Mouse (Mus musculus) embryo, embryonic 11.5 days (tissue): Measurements from ENCODE around the gene Galnt12.

Source experiments
- DNase-seq: peaks from one replicate; pipeline ENCODE4 v3.0.0-alpha.2; 2012; ENCODE audit warnings: low read depth, low spot score

Gene Galnt12

DNA sequence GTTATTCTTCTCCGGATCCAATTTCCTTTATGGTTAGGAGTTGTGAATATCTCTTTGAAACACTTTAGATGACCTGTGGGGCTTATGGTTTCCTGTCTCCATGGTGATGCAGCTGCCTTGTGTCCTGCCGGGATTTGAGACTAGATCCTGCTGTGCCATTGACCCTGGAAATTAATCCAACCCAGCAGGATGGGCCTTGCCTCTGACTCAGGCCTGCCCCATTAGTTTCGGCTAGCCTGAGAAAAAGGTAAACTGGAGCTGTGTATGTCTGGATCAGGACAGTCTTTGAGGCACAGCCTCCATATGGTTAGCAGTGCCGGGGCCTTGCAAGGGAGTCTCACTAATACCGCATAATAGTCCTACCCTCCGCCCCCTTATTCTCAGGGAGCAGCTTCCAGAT lies 1.9 kb downstream of the Galnt12 start:
- DNase-seq = no peak

- no peak for DNase-seq
These were observed 11.9 kb downstream of the Galnt12 start for GRCm38 (mm10) chr4:47103561-47103960.

DNA sequence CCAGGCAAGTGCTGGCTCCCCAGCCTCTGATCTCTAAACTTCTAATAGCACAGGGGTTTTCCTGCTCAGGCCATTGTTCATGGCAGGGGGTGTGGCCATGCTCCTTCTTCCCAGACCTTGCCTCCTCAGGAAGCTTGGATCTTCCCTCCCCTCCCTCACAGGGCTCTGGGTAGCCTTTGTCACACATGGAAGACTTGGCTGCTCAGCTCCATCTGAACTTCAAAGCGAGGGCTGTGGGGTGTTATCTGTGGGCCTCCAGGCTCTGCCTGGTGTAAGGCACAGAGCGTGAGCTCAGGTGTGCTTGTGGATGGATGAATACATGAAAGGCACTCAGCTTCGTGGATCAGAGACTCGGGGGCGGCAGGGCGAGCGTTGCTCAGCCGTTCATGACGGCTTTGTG lies 20.2 kb downstream of the Galnt12 start:
- no peak for DNase-seq

- no peak for DNase-seq
These were observed 20.9 kb downstream of the Galnt12 start for GRCm38 (mm10) chr4:47112560-47112959.

- DNase-seq = peak; percentile 49
These were observed 30.5 kb downstream of the Galnt12 start for GRCm38 (mm10) chr4:47122051-47122706.

- no peak for DNase-seq
These were observed 32.5 kb downstream of the Galnt12 start for GRCm38 (mm10) chr4:47124140-47124711.

- no peak for DNase-seq
These were observed 36.8 kb downstream of the Galnt12 start for GRCm38 (mm10) chr4:47128515-47128914.

DNA sequence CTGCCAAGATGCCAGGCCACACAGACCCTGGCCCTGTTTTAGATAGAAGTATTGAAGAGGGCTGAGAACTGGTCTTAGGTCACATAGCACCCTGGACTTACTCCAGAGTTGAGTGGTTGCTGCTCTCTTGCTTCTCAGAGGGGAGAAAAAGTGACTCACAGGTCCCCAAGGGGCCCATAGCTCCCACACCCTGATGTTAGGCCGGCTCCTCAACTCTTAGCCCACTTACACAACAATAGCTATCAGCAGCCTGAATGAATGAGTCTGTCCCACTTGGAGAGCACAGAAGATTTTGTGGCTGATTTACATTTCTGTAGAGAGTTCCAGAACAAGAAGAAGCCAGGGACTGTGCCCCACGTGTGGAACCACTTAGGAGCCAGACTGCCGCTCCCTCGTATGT lies 37.9 kb downstream of the Galnt12 start:
- no peak for DNase-seq

GRCm38 (mm10) chr4:47130111-47131050 lies 38.7 kb downstream of the Galnt12 start:
- DNase-seq = no peak

GRCm38 (mm10) chr4:47131931-47132330 lies 40.2 kb downstream of the Galnt12 start:
- no peak for DNase-seq

- no peak for DNase-seq
These were observed 40.7 kb downstream of the Galnt12 start for GRCm38 (mm10) chr4:47132413-47132812.

- DNase-seq = no peak
These were observed 45.0 kb downstream of the Galnt12 start for GRCm38 (mm10) chr4:47136699-47137101.

DNA sequence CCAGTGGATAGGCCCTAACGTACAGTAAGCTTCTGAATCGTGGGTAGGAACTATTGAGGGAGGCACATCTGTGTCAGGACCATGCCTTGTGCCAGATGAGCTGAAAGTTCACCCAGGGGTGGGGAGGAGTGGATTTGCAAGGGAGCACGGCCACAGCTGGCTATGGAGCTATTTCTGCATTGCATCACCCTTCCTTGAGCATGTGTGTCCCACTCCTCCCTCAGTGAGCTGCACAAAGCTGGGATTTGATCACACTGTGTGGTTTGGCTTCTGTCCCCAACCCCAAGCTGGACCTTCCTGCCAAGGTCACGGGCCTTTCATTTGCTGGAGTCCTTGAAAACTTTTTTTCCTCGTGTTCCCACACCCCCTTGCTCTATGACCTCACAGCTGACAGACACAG lies 45.8 kb downstream of the Galnt12 start:
- DNase-seq = no peak

- no peak for DNase-seq
These were observed 46.7 kb downstream of the Galnt12 start for GRCm38 (mm10) chr4:47138411-47138810.

DNA sequence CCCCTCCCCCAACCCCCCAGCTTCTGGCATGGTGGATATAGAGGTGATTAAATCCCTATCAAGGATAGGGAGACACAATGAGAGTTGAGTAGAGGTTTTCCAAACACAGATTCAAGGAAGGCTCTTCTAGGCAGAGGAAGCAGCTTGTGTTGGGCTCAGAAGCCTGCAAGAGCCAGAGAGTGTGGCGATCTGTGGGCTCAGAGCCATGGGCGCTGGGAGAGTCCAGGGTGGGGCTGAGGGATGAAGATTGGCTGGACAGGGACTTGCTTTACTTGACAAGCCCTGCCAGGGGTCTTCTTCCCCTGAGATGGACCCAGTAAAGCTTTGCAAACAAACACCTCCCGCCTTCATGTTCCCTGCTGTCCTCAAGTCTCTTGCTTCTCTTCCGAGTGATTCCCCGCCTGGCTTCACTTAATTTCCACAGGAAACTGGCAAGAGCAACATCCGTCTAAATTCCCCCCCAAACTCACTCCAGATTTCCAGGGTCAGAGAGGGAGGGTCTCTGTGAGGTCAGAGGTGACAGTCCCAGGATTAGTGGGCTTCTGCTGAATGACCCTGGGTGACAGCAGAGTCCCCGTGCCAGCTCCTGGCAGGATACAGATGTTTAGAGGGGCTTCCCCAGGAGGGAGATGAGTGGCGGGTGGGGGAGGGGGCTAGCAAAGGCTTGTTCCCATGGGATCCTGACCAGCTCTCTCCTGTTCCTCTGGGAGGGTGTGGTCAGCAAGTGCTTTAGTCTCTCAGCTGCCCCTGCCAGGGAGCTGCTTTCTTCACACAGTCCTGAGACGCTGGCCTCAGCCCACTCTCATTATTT lies 47.5 kb downstream of the Galnt12 start:
- DNase-seq = no peak

GRCm38 (mm10) chr4:47140301-47140700 lies 48.6 kb downstream of the Galnt12 start:
- no peak for DNase-seq

DNA sequence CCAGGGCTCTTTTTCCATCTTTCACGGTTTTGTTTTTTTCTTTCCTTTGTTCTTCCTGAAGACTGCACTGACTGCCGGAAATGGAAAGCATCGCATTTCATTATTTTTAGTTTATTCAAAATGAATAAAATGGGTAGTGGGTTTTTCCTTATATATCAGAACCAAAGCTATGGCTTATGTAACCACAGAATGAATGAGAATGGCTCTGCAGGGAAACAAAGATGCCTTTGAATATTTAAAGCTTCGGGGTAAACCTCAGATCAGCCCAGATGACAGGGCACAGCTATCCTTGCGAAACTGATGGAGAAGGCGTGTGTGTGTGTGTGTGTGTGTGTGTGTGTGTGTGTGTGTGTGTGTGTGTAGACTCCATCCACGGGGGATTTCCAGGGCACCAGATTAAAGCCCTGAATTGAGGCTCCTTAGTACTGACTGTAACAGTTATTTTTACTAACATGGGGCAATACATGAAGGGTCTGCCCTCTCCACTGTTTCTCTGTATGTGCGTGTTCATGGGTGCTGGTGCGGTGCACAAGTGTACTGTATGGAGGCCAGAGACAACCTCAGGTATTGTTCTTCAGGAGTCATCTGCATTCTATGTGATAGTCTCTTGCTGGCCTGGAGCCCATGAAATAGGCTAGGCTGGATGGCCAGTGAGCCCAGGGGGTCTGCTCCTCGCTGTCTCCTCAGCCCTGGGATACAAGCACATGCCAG lies 49.9 kb downstream of the Galnt12 start:
- no peak for DNase-seq

DNA sequence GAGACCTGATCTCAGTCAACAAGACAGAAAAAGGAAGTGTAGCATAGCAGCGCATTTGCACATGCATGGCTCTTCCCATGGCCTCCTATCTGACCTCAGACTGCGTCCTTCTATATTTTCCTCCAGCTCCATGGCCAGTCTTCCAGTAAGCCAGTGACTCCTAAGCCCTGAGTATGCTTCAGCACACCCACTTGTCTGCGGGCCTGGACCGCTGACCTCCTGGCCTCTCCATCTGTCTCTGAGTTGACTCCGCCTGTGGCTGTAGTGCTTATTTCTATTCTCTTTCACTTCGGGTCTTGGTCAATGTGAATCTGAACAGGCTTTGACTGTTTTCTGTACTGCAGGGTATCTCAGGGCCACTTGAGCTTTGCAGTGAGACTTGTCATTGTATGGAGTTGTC lies 52.1 kb downstream of the Galnt12 start:
- DNase-seq = no peak

GRCm38 (mm10) chr4:47145341-47145740 lies 53.6 kb downstream of the Galnt12 start:
- DNase-seq = no peak

DNA sequence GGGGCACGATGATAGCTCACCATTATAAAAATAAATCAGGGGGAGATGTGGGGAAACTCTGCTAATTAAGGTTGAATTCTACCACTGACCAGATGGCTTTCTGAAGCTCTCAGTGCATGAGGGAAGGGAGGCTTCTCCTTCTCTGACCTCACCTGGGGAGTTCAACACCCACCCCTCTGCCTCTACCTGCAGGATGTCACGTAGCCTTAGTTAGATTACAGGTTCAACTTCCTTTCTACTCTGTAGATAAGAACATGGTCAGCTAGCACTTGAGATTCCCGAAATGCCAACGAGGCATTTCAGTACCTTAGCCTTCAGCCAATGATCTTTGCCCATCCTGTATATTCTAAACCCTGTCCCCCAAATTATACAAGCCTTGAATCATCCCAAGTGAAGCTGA lies 54.9 kb downstream of the Galnt12 start:
- DNase-seq = no peak

GRCm38 (mm10) chr4:47149963-47150362 lies 58.3 kb downstream of the Galnt12 start:
- no peak for DNase-seq
